Mouse (Mus musculus) B cell, adult (primary cell): ENCODE measurements around the gene Zdhhc12. TPM values are rescaled to one million over a fixed set of nuclear protein-coding genes. Genes with fewer than 3 reads are reported as not detected.

Experiments
- total RNA-seq: library from RNA; stranded (reverse); gene quantifications from 4 replicates; pipeline ENCODE4 v1.2.4, GENCODE M21; 2023; ENCODE audit not compliant: inconsistent age

The Zdhhc12 gene
- total RNA-seq: 14.2 to 18.4 TPM (median 15.7 TPM) in 4 replicates

GRCm38 (mm10) chr2:30093471-30094207 lies at the start of gene Zdhhc12:
Gene Zdhhc12, minus strand, starts transcription at chr2:30093648.

GRCm38 (mm10) chr2:30133613-30134377 lies 40.3 kb upstream of the Zdhhc12 start, which contains the start of gene Tbc1d13:
Gene Tbc1d13, plus strand, starts transcription at chr2:30133746.

DNA sequence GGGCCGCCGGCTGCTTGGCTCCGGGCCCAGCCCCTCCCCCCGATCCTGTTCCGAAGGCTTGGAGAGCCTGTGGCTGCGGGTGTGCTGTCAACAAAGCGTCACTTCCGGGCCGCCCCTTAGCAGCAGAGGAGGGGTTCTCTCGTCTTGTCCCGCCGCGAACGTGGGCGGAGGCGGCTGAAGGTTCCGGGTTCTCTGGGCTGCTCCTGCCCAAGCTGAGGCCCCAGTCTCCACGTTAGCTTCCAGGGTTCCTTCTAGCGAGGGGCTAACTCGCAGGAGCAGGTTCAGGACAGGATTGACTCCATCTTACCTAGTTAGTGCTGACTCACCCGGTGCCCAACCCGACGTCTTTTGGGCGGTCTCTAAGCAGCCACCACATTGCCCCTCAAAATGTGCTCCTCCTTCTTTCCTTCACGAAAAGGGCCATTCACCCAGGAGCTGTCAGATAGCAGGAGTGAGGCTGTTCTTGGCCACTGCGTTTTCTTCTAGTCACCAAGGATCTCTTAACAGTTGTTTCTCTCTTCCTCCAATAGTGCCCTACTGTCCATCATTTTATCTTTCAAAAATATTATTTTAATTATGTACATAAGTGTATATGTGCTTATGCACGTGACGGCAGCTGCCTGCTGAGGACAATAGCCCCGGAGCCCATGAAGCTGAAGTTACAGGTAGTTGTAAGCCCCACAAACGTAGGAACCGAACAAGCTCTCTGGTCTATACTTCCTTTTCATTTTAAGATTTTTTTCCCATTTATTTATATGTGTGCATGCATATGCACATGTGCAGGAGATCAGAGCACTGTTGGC lies 31.2 kb upstream of the Zdhhc12 start, which contains the start of gene Zer1:
Gene Zer1, minus strand, starts transcription at position 114 of the 803 bp plus-strand sequence.

DNA sequence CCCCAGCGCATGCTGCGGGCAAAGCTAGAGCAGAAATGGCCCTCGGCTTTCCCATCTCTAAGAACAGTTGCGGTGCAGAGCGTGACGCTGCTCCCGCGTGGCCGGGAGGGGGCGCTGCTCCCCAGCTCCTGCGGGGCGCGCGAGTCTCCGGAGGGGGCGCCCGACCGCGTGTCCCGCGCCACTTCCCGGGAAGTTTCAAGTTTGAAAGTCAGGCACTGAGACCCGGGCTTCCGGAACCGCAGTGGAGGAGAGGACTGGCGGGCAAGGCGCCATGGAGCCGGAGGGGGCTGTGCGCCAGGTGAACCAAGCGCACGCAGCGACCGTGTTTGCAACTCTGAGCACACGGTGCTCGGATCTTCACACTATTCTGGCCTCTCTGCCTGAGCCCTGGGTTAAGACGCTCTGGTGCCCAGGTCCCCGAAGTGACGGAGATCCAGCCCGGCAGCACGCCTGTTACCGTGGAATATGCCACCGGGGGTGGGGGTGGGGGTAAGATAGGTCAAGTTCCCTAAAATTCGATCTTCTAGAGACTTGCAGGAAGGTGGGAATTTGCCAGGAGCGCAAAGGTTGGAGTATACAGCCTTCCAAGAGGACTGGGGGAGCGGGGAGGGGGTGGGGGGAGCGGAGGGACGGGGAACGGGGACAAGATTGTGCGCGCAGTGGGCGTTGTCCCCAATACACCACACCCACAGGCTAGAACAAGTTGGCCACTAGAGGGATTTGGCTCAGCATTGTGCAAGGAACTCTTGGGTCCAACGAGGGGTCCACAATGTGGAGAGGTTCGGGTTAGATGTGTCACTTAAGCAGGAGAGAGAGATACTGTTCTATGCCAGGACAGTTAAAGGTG lies 15.7 kb downstream of the Zdhhc12 start, which contains the start of gene Pkn3:
Gene Pkn3, plus strand, starts transcription at position 183 of the 847 bp plus-strand sequence.

DNA sequence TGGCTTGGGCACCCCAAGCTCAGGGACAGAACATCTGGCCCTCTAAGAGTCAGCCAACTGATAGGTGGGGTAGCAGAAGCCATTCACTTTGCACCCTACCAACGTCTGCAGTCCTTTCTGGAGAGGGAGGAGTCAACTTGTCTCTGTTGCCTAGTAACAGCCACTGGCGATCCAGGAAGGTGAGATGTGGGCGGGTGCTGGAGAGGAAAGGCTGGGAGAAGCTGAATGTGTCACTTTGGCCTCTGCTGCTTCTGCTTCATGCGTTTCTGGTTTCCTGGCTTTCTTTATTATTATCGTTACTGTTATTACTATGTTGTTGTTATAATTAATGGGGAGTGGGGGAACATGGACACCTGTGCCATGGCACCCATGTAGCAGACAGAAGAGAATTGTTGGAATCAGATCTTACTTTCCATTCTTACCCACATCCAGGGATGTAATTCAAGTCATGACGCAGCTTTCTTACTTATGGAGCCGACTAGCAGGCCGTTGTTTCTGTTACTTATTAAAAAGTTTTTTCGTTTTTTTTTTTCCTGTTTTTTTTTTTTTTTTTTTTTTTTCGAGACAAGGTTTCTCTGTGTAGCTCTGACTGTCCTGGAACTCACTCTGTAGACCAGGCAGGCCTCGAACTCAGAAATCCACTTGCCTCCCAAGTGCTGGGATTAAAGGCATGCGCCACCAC lies 36.1 kb downstream of the Zdhhc12 start, which contains the start of gene Set:
Gene Set, plus strand, starts transcription at position 156 of the 682 bp plus-strand sequence.

GRCm38 (mm10) chr2:30048699-30049388 lies 44.6 kb downstream of the Zdhhc12 start, which contains the start of gene Wdr34:
Gene Wdr34, minus strand, starts transcription at chr2:30048881.

Other genes with a start within 250 kb of the Zdhhc12 start
- 2.1 to 4.4 TPM (median 2.4 TPM) in 4 replicates for gene Cercam, start 224.5 kb downstream of the Zdhhc12 start, total RNA-seq
- gene Odf2, start 204.4 kb downstream of the Zdhhc12 start, total RNA-seq: 100 to 126 TPM (median 103 TPM) in 4 replicates
- gene Gle1, start 158.2 kb downstream of the Zdhhc12 start, total RNA-seq: 67.7 to 79.2 TPM (median 77.4 TPM) in 4 replicates
- gene Sptan1, start 128.1 kb downstream of the Zdhhc12 start, total RNA-seq: 255 to 325 TPM (median 308 TPM) in 4 replicates
- gene Wdr34, start 44.8 kb downstream of the Zdhhc12 start, total RNA-seq: 2.5 to 4.4 TPM (median 2.8 TPM) in 4 replicates
- gene Set, start 36.3 kb downstream of the Zdhhc12 start, total RNA-seq: 251 to 275 TPM (median 261 TPM) in 4 replicates
- gene Pkn3, start 16.0 kb downstream of the Zdhhc12 start, total RNA-seq: 0.87 to 2.3 TPM (median 1.7 TPM) in 4 replicates
- 67.6 to 74.2 TPM (median 71.0 TPM) in 4 replicates for gene Zer1, start 30.9 kb upstream of the Zdhhc12 start, total RNA-seq
- gene Tbc1d13, start 40.1 kb upstream of the Zdhhc12 start, total RNA-seq: 39.1 to 46.0 TPM (median 41.8 TPM) in 4 replicates
- gene Endog, start 77.8 kb upstream of the Zdhhc12 start, total RNA-seq: 8.8 to 9.3 TPM (median 9.1 TPM) in 4 replicates
- 19.9 to 23.6 TPM (median 22.6 TPM) in 4 replicates for gene Spout1, start 84.8 kb upstream of the Zdhhc12 start, total RNA-seq
- 7.4 to 11.1 TPM (median 7.9 TPM) in 4 replicates for gene Kyat1, start 112.2 kb upstream of the Zdhhc12 start, total RNA-seq
- 26.7 to 32.9 TPM (median 28.9 TPM) in 4 replicates for gene Lrrc8a, start 144.1 kb upstream of the Zdhhc12 start, total RNA-seq
- gene Gm28035, start 146.9 kb upstream of the Zdhhc12 start, total RNA-seq: 0.90 to 5.9 TPM (median 3.4 TPM) in 4 replicates
- 4.9 to 10.3 TPM (median 8.9 TPM) in 4 replicates for gene Phyhd1, start 172.6 kb upstream of the Zdhhc12 start, total RNA-seq
- 3.3 TPM in 1 of 4 replicates, not detected in the others for gene Gm28038, start 187.4 kb upstream of the Zdhhc12 start, total RNA-seq
- 8.1 to 11.2 TPM (median 9.9 TPM) in 4 replicates for gene Dolk, start 192.7 kb upstream of the Zdhhc12 start, total RNA-seq
- gene Nup188, start 192.7 kb upstream of the Zdhhc12 start, total RNA-seq: 50.2 to 59.9 TPM (median 55.0 TPM) in 4 replicates